7 mouse cellular contexts compared by ENCODE assay signal in genomic region chr11:6292116-6292987, GRCm38 (mm10). TPM values are rescaled to one million over a fixed set of nuclear protein-coding genes. Genes with fewer than 3 reads are reported as not detected.
DNase-seq lines count a peak whose midpoint lies in the region; ATAC-seq and TF ChIP-seq lines count a peak whose summit lies in the region.

No protein-coding gene starts in this region.

- H3K27me3 ChIP-seq in G1E (ENCODE audit: insufficient read depth, low read length) = no peaks in the 10 kb centered on the region
- no peaks in the 10 kb centered on the region for H3K27me3 ChIP-seq in forebrain, embryonic 11.5 days (ENCODE audit: control insufficient read depth, insufficient read depth, low read length)

- peak; percentile 53 for DNase-seq in G1E (ENCODE audit: low spot score)
- peak; percentile 52 for DNase-seq in brain, embryonic 18.5 days (ENCODE audit: low read depth, low spot score)
- DNase-seq in forebrain, embryonic 11.5 days (ENCODE audit: low spot score) = peak; percentile 63
- DNase-seq in heart, postnatal 4 days = peak; percentile 69
- peak; percentile 87 for DNase-seq in layer of hippocampus, adult 9-11 months
- DNase-seq in lung, postnatal 25 days (ENCODE audit: low spot score) = peak; percentile 66
- DNase-seq in right cerebral cortex, postnatal 14 days = peak; percentile 53

- H3K4me3 ChIP-seq in G1E (ENCODE audit: low read depth, low read length) = peak overlapping the region; percentile 93
- peak overlapping the region; percentile 80 for H3K4me3 ChIP-seq in forebrain, embryonic 11.5 days (ENCODE audit: low read depth, low read length)

- TF ChIP-seq CTCF in G1E (IDR thresholded peaks at IDR 0.05; ENCODE audit: low read depth, low read length) = no peak

- H3K4me2 ChIP-seq in forebrain, embryonic 11.5 days (ENCODE audit: low read depth, low read length, severe bottlenecking) = peak overlapping the region; percentile 93

- H3K9ac ChIP-seq in forebrain, embryonic 11.5 days (ENCODE audit: low read length) = peak overlapping the region; percentile 62

- H3K27ac ChIP-seq in forebrain, embryonic 11.5 days (ENCODE audit: low read depth, low read length) = peak overlapping the region; percentile 57; the same call in 1 of the 2 replicates

- H3K4me1 ChIP-seq in G1E (ENCODE audit: insufficient read depth, low read depth, low read length) = peaks cover 44% of the 10 kb centered on the region
- peaks cover 6% of the 10 kb centered on the region; the same call in 1 of the 2 replicates for H3K4me1 ChIP-seq in forebrain, embryonic 11.5 days (replicated peaks; ENCODE audit: control insufficient read depth, insufficient read depth, low read length)

- no peak; the same call in 1 of the 2 replicates for ATAC-seq in G1E (ENCODE audit: extremely low read depth, insufficient number of reproducible peaks, low FRiP score, poor library complexity, severe bottlenecking)
- ATAC-seq in forebrain, embryonic 11.5 days (replicated peaks; ENCODE audit: low FRiP score) = peak; percentile 26

- WGBS in forebrain, embryonic 11.5 days = 20% methylated on average over 33 of the region's 33 CpGs

- peaks cover 15% of the 10 kb centered on the region for H3K36me3 ChIP-seq in G1E (replicated peaks)
- H3K36me3 ChIP-seq in forebrain, embryonic 11.5 days (ENCODE audit: control insufficient read depth, insufficient read depth, low read length) = no peaks in the 10 kb centered on the region; the same call in 1 of the 2 replicates

- no peaks in the 10 kb centered on the region for H3K9me3 ChIP-seq in G1E (replicated peaks)
- no peaks in the 10 kb centered on the region for H3K9me3 ChIP-seq in forebrain, embryonic 11.5 days (ENCODE audit: control insufficient read depth, low read length)

RNA-seq across cellular contexts. Expression of gene Ogdh, which starts 0.9 kb away (rescaled TPM):
- total RNA-seq in G1E (2014; fragmentation: Nextera tagmentation) (97.5 and 108 TPM in 2 replicates), G1E (2017) (57.7 and 65.5 TPM in 2 replicates)
- polyA plus RNA-seq in G1E (2012) = 33.1 and 49.5 TPM in 2 replicates
- polyA plus RNA-seq in forebrain, embryonic 11.5 days (2014; fragmentation: Nextera tagmentation; extraction: Ambion mirVana) = 105 and 109 TPM in 2 replicates
- 100 to 1,000 TPM; 874 to 885 TPM for total RNA-seq in heart, postnatal 4 days (2021)

RNA-seq across cellular contexts. Expression of gene Tmed4, which starts 17.7 kb away (rescaled TPM):
- total RNA-seq in G1E (2014; fragmentation: Nextera tagmentation) (39.7 and 45.1 TPM in 2 replicates), G1E (2017) (34.7 and 36.1 TPM in 2 replicates)
- 33.2 and 38.1 TPM in 2 replicates for polyA plus RNA-seq in G1E (2012)
- 135 and 144 TPM in 2 replicates for polyA plus RNA-seq in forebrain, embryonic 11.5 days (2014; fragmentation: Nextera tagmentation; extraction: Ambion mirVana)
- total RNA-seq in heart, postnatal 4 days (2021) = 10 to 100 TPM; 62.9 to 68.5 TPM

RNA-seq across cellular contexts. Expression of gene Ddx56, which starts 24.8 kb away (rescaled TPM):
- total RNA-seq in G1E (2014; fragmentation: Nextera tagmentation) (35.8 and 40.6 TPM in 2 replicates), G1E (2017) (42.5 and 47.4 TPM in 2 replicates)
- polyA plus RNA-seq in G1E (2012) = 16.9 and 20.4 TPM in 2 replicates
- 104 and 110 TPM in 2 replicates for polyA plus RNA-seq in forebrain, embryonic 11.5 days (2014; fragmentation: Nextera tagmentation; extraction: Ambion mirVana)
- total RNA-seq in heart, postnatal 4 days (2021) = 10 to 100 TPM; 37.5 to 38.2 TPM

Comparison
In these comparisons a context has a peak if more than half of its experiments do, and no peak if none do; other contexts are left out.
1. RNA of gene Ogdh, which starts 0.9 kb away (total RNA-seq): 874 to 885 TPM in heart, postnatal 4 days; 57.7 to 108 TPM in G1E; every median in the first group is over 4 times any median in the second.
2. Peak in every context shown above with its lines, with median percentiles within 50 percentile points of each other: DNase-seq.